Mouse (Mus musculus) forebrain, postnatal 0 days (tissue): ENCODE data around the gene Aldh1l1. TPM values are rescaled to one million over a fixed set of nuclear protein-coding genes. Genes with fewer than 3 reads are reported as not detected.
A peak's percentile ranks its signal among the peaks of the same experiment; 100 is the strongest.

ENCODE experiments used
- ATAC-seq: fragments of 200-750 bp; cut with Nextera tagmentation; 2 replicates; pipeline ENCODE4 v1.8.0; 2017; ENCODE audit warnings: mild to moderate bottlenecking, moderate library complexity
- DNase-seq: peaks from one replicate; pipeline ENCODE4 v3.0.0-alpha.2; 2015
- H3K27ac ChIP-seq: fragments of 300-500 bp; sonication (generic); 2 replicates; pipeline ENCODE4 v1.5.1; 2014; ENCODE audit warnings: low read depth, mild to moderate bottlenecking, antibody characterized with exemption, low read length, moderate library complexity, mixed read lengths
- H3K27me3 ChIP-seq: fragments of 300-500 bp; sonication (generic); 2 replicates; pipeline ENCODE4 v1.6.1; 2014; ENCODE audit warnings: mild to moderate bottlenecking, low read length, mixed read lengths; ENCODE audit not compliant: insufficient read depth
- H3K36me3 ChIP-seq: fragments of 300-500 bp; sonication (generic); 2 replicates; pipeline ENCODE4 v1.6.1; 2014; ENCODE audit warnings: mild to moderate bottlenecking, moderate library complexity; ENCODE audit not compliant: insufficient read depth
- H3K4me1 ChIP-seq: fragments of 300-500 bp; sonication (generic); 2 replicates; pipeline ENCODE4 v1.6.1; 2014; ENCODE audit warnings: antibody characterized with exemption; ENCODE audit not compliant: insufficient read depth
- H3K4me2 ChIP-seq: fragments of 300-500 bp; sonication (generic); 2 replicates; pipeline ENCODE4 v1.6.1; 2014; ENCODE audit warnings: low read depth, mild to moderate bottlenecking, moderate library complexity
- H3K4me3 ChIP-seq: fragments of 300-500 bp; sonication (generic); 2 replicates; pipeline ENCODE4 v1.5.1; 2014; ENCODE audit warnings: low read depth, low read length, mixed read lengths
- H3K9ac ChIP-seq: fragments of 300-500 bp; sonication (generic); 2 replicates; pipeline ENCODE4 v1.6.1; 2014; ENCODE audit warnings: mild to moderate bottlenecking
- H3K9me3 ChIP-seq: fragments of 300-500 bp; sonication (generic); 2 replicates; pipeline ENCODE4 v1.6.1; 2016; ENCODE audit warnings: low read length
- CTCF ChIP-seq: sonication (generic); IDR thresholded peaks from 2 replicates; pipeline ENCODE4 v1.5.1; 2016; ENCODE audit warnings: antibody characterized with exemption, control low read depth, low read depth
- WGBS: fragments of 180-500 bp; shearing (Covaris S2); extraction: QIAGEN DNeasy Blood & Tissue Kit; methylation state at CpG from one replicate; pipeline ENCODE4 v1.1.7; 2014; 5-methylcytosine and 5-hydroxymethylcytosine counted together
- polyA plus RNA-seq: library from polyadenylated mRNA; unstranded; fragments of >200 nt; fragmentation: Nextera tagmentation; extraction: Ambion mirVana; gene quantifications from 2 replicates; pipeline ENCODE4 v1.2.1, GENCODE M21; 2015
- total RNA-seq: library from RNA; depleted of rRNA; stranded (reverse); fragments of >200 nt; gene quantifications from 2 replicates; pipeline ENCODE4 v1.2.3, GENCODE M21; 2014

Gene Aldh1l1
- total and polyA plus RNA-seq, 2 experiments from 2014 or later = 67.8 to 71.3 TPM

GRCm38 (mm10) chr6:90494155-90494554, 7.9 kb downstream of the Aldh1l1 start:
- Histone ChIP-seq H3K4me2 (no peak overlapping the region), H3K4me3 (no peak overlapping the region), H3K36me3 (no peaks in the 10 kb centered on the region), H3K4me1 (0 out of 2 replicates have a peak, but pooled peaks cover 4% of the 10 kb centered on the region), H3K9ac (no peak overlapping the region), H3K9me3 (no peaks in the 10 kb centered on the region), H3K27ac (no peak overlapping the region), H3K27me3 (no peaks in the 10 kb centered on the region)
- 71% methylated on average over 3 of the region's 3 CpGs for WGBS
- DNase-seq = no peak
- no peak for TF ChIP-seq CTCF
- ATAC-seq = no peak

DNA sequence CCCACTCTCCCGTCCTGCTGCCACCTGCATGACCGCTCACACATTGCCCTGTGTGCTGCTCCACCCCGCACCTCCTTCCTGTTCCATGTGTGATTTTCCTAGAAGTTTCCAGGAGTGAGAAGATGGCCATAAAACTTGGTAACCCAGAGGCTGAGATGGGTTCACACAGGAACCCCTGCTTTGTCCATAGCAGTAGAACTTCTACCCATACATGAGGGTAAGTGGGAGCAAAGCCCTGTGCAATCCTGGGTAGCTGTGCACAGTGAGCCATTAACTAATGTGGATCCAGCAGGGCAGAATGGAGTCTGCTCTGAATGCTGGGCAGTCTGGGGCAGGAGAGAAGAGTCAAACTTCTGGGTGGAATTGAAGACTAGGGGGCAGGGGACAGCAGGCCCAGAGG, 8.3 kb downstream of the Aldh1l1 start:
- ATAC-seq (no peak), DNase-seq (no peak)
- no peaks in the 10 kb centered on the region for H3K9me3 ChIP-seq
- H3K27me3 ChIP-seq = no peaks in the 10 kb centered on the region
- whole genome bisulfite sequencing = 82% methylated on average over 3 of the region's 3 CpGs
- H3K4me3 ChIP-seq = no peak overlapping the region
- H3K27ac ChIP-seq = peak overlapping the region; percentile 24; the same call in 1 of the 2 replicates
- TF ChIP-seq CTCF = no peak
- H3K36me3 ChIP-seq = no peaks in the 10 kb centered on the region
- no peak overlapping the region for H3K4me2 ChIP-seq
- 0 out of 2 replicates have a peak, but pooled peaks cover 4% of the 10 kb centered on the region for H3K4me1 ChIP-seq
- no peak overlapping the region for H3K9ac ChIP-seq

- 26% methylated on average over 6 of the region's 7 CpGs for WGBS
- TF ChIP-seq CTCF = no peak
- Histone ChIP-seq H3K27me3 (no peaks in the 10 kb centered on the region), H3K4me2 (no peak overlapping the region), H3K4me1 (0 out of 2 replicates have a peak, but pooled peaks cover 4% of the 10 kb centered on the region), H3K9ac (no peak overlapping the region), H3K4me3 (no peak overlapping the region), H3K27ac (peak overlapping the region; percentile 24), H3K9me3 (no peaks in the 10 kb centered on the region), H3K36me3 (no peaks in the 10 kb centered on the region)
- peak; percentile 91 for ATAC-seq
- peak; percentile 65 for DNase-seq
Measured at GRCm38 (mm10) chr6:90495282-90495912, 9.2 kb downstream of the Aldh1l1 start.

- ATAC-seq = no peak
- peak overlapping the region; percentile 21; the same call in 1 of the 2 replicates for H3K27ac ChIP-seq
Measured at GRCm38 (mm10) chr6:90496217-90496616, 10.0 kb downstream of the Aldh1l1 start.

DNA sequence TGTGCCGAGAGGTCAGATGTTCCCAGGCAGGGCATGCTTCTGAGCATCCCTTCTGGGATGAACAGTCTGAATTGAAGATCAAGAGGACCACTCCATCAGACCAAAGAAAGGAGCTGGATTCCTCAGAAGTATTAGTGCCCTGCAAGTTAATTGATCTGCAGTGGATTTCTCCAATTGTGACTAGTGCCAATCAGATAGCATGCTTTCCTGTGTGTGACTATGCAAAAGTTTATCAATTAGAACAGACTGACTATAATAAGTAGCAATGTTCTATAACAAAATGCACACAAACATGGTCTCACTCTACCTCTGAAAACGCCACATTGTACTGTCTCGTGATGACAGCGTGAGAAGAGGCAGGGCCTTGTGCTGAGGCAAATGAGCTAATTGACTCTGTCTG, 13.3 kb downstream of the Aldh1l1 start:
- Histone ChIP-seq H3K4me2 (no peak overlapping the region), H3K4me1 (0 out of 2 replicates have a peak, but pooled peaks cover 4% of the 10 kb centered on the region), H3K27me3 (no peaks in the 10 kb centered on the region), H3K9me3 (no peaks in the 10 kb centered on the region), H3K4me3 (no peak overlapping the region), H3K27ac (no peak overlapping the region), H3K36me3 (no peaks in the 10 kb centered on the region), H3K9ac (no peak overlapping the region)
- 31% methylated on average over 4 of the region's 4 CpGs for WGBS
- no peak for DNase-seq
- ATAC-seq = no peak
- TF ChIP-seq CTCF = no peak

More at GRCm38 (mm10) chr6:90496217-90496616, 10.0 kb downstream of the Aldh1l1 start:
- 0 out of 2 replicates have a peak, but pooled peaks cover 4% of the 10 kb centered on the region for H3K4me1 ChIP-seq
- no peak overlapping the region for H3K4me3 ChIP-seq
- no peaks in the 10 kb centered on the region for H3K36me3 ChIP-seq
- 71% methylated on average over 3 of the region's 3 CpGs for whole genome bisulfite sequencing
- no peaks in the 10 kb centered on the region for H3K27me3 ChIP-seq
- no peak overlapping the region for H3K9ac ChIP-seq
- H3K4me2 ChIP-seq = no peak overlapping the region
- no peak for DNase-seq
- TF ChIP-seq CTCF = no peak
- H3K9me3 ChIP-seq = no peaks in the 10 kb centered on the region

- Histone ChIP-seq H3K27me3 (no peaks in the 10 kb centered on the region), H3K4me1 (0 out of 2 replicates have a peak, but pooled peaks cover 4% of the 10 kb centered on the region), H3K4me2 (no peak overlapping the region), H3K4me3 (no peak overlapping the region), H3K9me3 (no peaks in the 10 kb centered on the region), H3K27ac (no peak overlapping the region), H3K36me3 (no peaks in the 10 kb centered on the region), H3K9ac (no peak overlapping the region)
- 85% methylated on average over 8 of the region's 8 CpGs for WGBS
- no peak for TF ChIP-seq CTCF
- no peak for ATAC-seq
- DNase-seq = no peak
Measured at GRCm38 (mm10) chr6:90501222-90501940, 15.2 kb downstream of the Aldh1l1 start.

DNA sequence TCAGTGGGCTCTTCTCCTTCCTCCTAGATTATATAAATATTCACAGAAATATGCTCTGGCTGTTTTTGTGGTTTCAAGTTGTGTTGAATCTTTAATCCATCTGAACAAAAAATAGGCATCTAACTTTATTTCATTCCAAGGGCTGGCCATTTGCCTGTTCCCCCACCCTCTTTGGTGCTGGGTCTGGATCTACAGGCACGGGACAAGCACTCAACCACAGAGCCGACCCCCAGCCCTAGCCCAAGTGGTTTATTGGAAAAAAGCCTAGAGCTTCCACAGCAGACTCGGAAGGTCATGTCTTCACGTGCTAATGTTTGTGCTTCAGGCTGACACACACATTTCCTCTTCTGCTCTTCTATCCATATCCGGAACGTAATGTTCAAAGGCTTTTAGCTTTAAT, 19.7 kb downstream of the Aldh1l1 start:
- no peak for TF ChIP-seq CTCF
- Histone ChIP-seq H3K9me3 (no peaks in the 10 kb centered on the region), H3K4me2 (no peak overlapping the region), H3K36me3 (no peaks in the 10 kb centered on the region), H3K9ac (no peak overlapping the region), H3K27ac (peak overlapping the region; percentile 60; the same call in 1 of the 2 replicates), H3K4me3 (no peak overlapping the region), H3K4me1 (peaks cover 4% of the 10 kb centered on the region; the same call in 1 of the 2 replicates), H3K27me3 (no peaks in the 10 kb centered on the region)
- no peak for ATAC-seq
- WGBS = 43% methylated on average over 6 of the region's 6 CpGs
- no peak for DNase-seq
